ENCODE assay signal across 8 mouse cellular contexts in the genomic region with DNA sequence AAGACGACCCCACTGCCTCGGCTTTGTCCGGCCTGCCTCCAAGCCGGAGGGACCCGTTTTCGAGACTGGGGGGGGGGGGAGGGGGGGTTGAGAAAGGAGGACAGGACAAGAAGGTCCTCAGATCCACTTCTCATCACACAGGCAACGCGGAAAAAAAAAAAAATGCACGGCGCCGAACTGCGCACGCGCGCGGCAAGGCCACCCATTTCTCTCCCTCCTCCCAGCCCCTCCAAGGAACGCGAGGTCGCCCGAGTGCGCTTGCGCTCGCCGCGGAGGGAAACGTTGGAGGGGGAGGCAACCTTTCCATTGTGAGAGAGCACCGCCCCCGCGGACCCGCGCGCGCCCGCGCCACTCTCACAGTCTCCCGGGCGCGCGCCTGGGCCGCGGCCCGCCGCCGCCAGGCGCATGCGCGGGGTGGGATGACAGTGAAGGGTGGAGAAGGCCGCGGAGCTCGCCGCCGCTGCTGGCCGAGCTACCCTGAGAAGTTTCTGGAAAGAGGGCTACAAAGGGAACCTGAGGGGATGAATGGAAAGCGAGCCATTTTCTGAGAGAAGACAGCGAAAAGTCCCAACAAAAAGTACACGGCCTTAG. TPM values are rescaled to one million over a fixed set of nuclear protein-coding genes. Genes with fewer than 3 reads are reported as not detected.
A peak's percentile ranks its signal among the peaks of the same experiment; 100 is the strongest.
DNase-seq lines count a peak whose midpoint lies in the region; ATAC-seq lines count a peak whose summit lies in the region.

No protein-coding gene starts in this region.

- peak; percentile 100 for DNase-seq in ZHBTc4 (ENCODE audit: low read depth, low spot score)
- peak; percentile 98 to 99 for DNase-seq in gastrocnemius, adult 8-10 months (ENCODE audit: low spot score in 2 of 2)
- peak; percentile 100 for DNase-seq in induced T-regulatory cell, adult 2 months (ENCODE audit: low read depth)
- DNase-seq in left cerebral cortex, adult 9 months (ENCODE audit: low spot score in 2 of 2), result peak; percentile 98 to 99
- peak; percentile 99 for DNase-seq in right cerebral cortex, postnatal 14 days
- peak; percentile 94 to 99 for DNase-seq in urinary bladder, postnatal 36 days (ENCODE audit: low spot score in 2 of 2)

- ATAC-seq in common myeloid progenitor, adult 5-6 weeks (replicated peaks; ENCODE audit: low read depth, poor library complexity, severe bottlenecking), result peak; percentile 88
- ATAC-seq in megakaryocyte progenitor cell, adult 5-6 weeks (replicated peaks; ENCODE audit: poor library complexity), result peak; percentile 87

RNA-seq across cellular contexts. Expression of gene Spen, which starts 7.4 kb away (rescaled TPM):
- total RNA-seq in common myeloid progenitor, adult 5-6 weeks (2017), result 32.7 and 43.0 TPM in 2 replicates
- total RNA-seq in gastrocnemius, adult 8-10 months (2022), result 10 to 100 TPM; 17.0 to 23.9 (median 23.5) TPM
- total RNA-seq in megakaryocyte progenitor cell, adult 5-6 weeks (2015), result 28.4 and 35.6 TPM in 2 replicates
- total RNA-seq in megakaryocyte progenitor cell, adult 5-6 weeks (2017), result 22.8 and 29.0 TPM in 2 replicates

Comparison
In these comparisons a context has a peak if more than half of its experiments do, and no peak if none do; other contexts are left out.
1. Peak in every context shown above with its lines: DNase-seq and ATAC-seq.